Mouse (Mus musculus): ENCODE measurements around the gene Rbm20. TPM values are rescaled to one million over a fixed set of nuclear protein-coding genes. Genes with fewer than 3 reads are reported as not detected.
A peak's percentile ranks its signal among the peaks of the same experiment; 100 is the strongest.

The Rbm20 gene
- polyA plus RNA-seq, 1 experiment from 2014 or later = 2.5 TPM

GRCm38 (mm10) chr19:53788621-53789331 lies 111.7 kb downstream of the Rbm20 start:
- H3K4me3 ChIP-seq = no peak overlapping the region
- peaks cover 16% of the 10 kb centered on the region; the same call in 1 of the 2 replicates for H3K4me1 ChIP-seq
- no peaks in the 10 kb centered on the region for H3K9me3 ChIP-seq
- H3K4me2 ChIP-seq = no peak overlapping the region
- H3K27ac ChIP-seq = no peak overlapping the region
- no peaks in the 10 kb centered on the region for H3K36me3 ChIP-seq
- no peaks in the 10 kb centered on the region; the same call in 1 of the 2 replicates for H3K27me3 ChIP-seq
- 64% methylated on average over 14 of the region's 14 CpGs for WGBS
- H3K9ac ChIP-seq = no peak overlapping the region
- no peak for ATAC-seq (ENCODE audit: borderline replicate concordance, extremely low read depth, low FRiP score, low TSS enrichment)

DNA sequence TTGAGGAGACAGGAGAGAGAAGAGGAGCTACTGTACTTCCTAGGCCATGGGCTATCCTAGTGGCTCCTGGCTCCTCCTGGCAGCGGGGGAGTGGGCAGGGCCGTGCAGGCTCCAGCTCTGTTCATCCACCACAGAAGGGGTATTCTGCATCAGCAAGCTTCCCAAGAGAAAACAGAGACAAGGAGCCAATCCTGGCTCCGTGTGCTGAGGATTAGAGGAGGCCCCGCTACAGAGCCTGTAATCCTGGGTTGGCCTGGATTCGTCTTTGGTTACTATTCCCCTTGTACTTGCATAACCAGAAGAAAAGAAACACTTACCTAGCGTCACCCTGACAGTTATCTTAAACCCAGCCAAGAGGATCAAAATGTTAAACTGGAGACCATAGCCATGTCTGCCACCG lies 112.5 kb downstream of the Rbm20 start:
- H3K36me3 ChIP-seq = no peaks in the 10 kb centered on the region
- peaks cover 16% of the 10 kb centered on the region; the same call in 1 of the 2 replicates for H3K4me1 ChIP-seq
- ATAC-seq (ENCODE audit: borderline replicate concordance, extremely low read depth, low FRiP score, low TSS enrichment) = no peak
- no peak overlapping the region for H3K4me3 ChIP-seq
- no peak overlapping the region for H3K9ac ChIP-seq
- no peak overlapping the region for H3K27ac ChIP-seq
- WGBS = 75% methylated on average over 7 of the region's 7 CpGs
- H3K4me2 ChIP-seq = no peak overlapping the region
- H3K9me3 ChIP-seq = no peaks in the 10 kb centered on the region
- H3K27me3 ChIP-seq = no peaks in the 10 kb centered on the region; the same call in 1 of the 2 replicates

DNA sequence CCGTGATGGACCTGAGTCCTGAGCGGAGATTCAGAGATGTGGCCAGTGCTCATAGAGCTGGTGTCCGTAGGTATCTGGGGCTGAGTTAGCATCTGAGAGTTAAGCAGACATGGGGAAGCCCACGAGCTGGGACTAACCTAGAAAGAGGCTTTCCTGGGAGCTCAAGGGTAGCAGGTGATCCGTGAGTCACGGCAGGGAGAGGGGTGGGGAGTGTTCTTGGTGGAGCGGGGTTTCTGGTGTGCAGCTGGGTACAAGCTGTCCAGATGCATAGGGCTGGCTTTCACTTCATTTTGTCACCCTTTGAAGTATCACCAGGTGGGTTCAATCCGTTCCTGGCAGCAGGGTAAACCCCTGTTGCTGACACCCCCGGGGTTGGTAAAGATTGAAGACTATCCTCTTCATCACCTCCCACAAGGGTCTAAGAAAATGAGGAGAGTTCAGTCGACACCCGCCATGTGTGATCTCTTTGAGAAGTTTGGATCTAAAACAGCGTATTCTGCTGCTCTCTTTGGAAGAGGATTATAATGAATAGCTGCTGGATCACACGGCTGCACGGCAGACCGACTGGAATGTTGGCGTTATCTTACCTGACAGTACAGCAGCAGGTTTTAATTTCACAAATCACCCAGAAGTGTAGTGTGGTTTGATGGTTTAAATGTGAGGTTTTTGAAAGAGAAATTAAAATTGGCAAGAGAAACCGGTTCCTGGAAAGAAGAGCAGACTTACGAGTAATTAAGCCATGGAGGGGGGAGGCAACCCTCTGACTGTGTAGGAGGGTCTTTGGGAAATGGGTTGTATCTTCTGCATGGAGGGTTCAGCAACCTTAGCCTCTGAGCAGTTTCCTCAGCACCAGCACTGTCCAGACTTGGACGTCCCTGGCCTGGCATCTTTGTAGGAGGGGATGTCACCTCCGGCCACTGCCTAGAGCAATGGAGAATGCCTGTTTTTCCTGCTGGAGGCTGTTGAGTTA lies 114.9 kb downstream of the Rbm20 start:
- Histone ChIP-seq H3K9me3 (no peaks in the 10 kb centered on the region), H3K4me3 (no peak overlapping the region), H3K4me1 (peaks cover 14% of the 10 kb centered on the region; the same call in 1 of the 2 replicates), H3K4me2 (peak overlapping the region; percentile 14), H3K9ac (no peak overlapping the region), H3K27ac (no peak overlapping the region), H3K27me3 (no peaks in the 10 kb centered on the region; the same call in 1 of the 2 replicates), H3K36me3 (no peaks in the 10 kb centered on the region)
- WGBS = 44% methylated on average over 20 of the region's 20 CpGs
- no peak for ATAC-seq (ENCODE audit: borderline replicate concordance, extremely low read depth, low FRiP score, low TSS enrichment)

DNA sequence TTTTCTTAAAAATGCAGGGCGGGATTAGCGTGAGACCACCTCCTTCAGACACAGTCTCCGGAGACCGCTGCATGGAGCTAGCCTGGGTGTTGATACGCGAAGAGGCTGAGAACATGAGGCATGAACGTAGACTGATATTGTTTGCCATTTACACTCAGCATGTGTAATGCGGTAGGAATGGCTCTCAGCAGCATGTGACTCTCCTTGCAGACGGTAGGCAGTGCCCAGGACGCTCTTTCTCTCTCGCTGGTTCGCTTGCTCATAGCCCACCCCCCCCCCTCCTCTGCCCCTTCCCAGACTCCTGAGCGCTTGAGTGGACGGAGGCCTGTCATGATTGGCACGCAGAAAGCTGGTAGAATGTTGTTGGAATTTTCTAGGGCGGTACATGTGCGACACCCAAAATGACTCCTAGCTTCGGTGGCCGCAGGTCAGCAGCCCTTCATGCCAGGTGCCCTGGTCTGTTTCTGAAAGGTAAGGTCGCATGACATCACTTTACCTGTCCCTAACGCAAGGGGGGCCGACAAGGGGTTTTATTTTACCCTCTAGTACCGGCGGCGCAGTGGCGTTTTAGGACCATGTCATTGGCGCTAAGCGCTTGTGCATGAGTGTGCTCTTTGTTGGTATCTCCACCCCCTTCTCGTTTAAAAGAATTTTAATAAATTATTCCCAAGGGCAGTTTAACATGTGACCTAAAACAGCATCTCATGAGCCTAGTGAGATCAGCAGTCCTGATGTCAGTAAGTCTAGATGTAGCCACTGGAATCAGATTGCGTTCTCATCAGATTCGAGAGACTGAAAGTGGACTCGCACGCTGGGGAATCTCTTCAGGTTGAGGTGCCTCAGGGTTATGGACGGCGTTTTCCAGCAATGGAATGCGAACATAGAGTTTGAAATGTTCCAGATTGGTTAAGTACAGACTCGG lies 116.1 kb downstream of the Rbm20 start:
- Histone ChIP-seq H3K4me3 (no peak overlapping the region), H3K4me2 (no peak overlapping the region), H3K27ac (no peak overlapping the region), H3K36me3 (no peaks in the 10 kb centered on the region), H3K27me3 (no peaks in the 10 kb centered on the region; the same call in 1 of the 2 replicates), H3K9me3 (no peaks in the 10 kb centered on the region), H3K9ac (no peak overlapping the region), H3K4me1 (peaks cover 14% of the 10 kb centered on the region; the same call in 1 of the 2 replicates)
- WGBS = 78% methylated on average over 37 of the region's 37 CpGs
- no peak for ATAC-seq (ENCODE audit: borderline replicate concordance, extremely low read depth, low FRiP score, low TSS enrichment)

DNA sequence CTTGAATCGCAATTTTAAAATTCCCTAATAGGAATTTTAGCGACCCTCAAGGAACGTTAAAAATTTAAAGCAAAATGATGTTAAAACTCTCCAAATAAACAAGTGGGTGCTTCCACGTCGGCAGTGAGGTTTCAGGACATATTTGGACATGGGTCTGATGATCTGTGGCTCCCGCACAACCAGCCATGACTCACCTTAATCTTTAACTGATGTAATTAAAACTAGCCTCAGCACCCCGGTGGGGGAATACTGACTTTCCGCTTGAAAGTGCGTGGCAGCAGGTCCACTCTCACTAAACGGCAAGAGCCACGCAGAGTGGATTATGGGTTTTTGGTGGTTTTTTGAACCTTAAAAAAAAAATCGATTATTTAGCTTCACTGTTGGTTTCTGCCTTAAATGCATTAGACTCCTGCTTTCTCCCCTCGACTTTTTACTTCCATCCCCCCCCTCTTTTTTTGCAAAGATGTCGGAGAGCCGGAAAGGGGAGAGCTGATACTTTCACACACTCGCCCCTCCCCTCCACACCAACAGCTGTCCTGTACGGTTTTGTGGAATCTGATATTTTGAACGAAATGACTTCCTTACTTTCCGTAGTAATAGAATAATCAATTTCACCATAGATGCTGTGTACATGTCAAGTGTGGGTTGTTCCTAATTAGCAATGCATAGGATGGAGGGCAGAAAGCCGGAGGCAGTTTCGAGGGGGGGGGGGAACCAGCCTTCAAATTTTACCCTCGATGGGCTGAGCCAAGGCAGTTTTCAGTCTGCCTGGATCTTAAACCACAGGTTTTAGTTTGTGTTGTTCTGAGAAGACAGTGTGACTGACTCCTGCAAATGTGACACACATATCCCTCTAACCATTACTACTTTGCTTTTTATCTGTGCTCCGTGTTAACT lies 117.1 kb downstream of the Rbm20 start:
- 75% methylated on average over 23 of the region's 23 CpGs for WGBS
- H3K4me2 ChIP-seq = no peak overlapping the region
- H3K9me3 ChIP-seq = no peaks in the 10 kb centered on the region
- no peaks in the 10 kb centered on the region for H3K36me3 ChIP-seq
- no peak overlapping the region for H3K9ac ChIP-seq
- no peak overlapping the region for H3K27ac ChIP-seq
- ATAC-seq (ENCODE audit: borderline replicate concordance, extremely low read depth, low FRiP score, low TSS enrichment) = no peak
- no peaks in the 10 kb centered on the region; the same call in 1 of the 2 replicates for H3K27me3 ChIP-seq
- peaks cover 14% of the 10 kb centered on the region; the same call in 1 of the 2 replicates for H3K4me1 ChIP-seq
- no peak overlapping the region for H3K4me3 ChIP-seq

- no peak overlapping the region for H3K4me3 ChIP-seq
- no peak overlapping the region for H3K9ac ChIP-seq
- no peaks in the 10 kb centered on the region for H3K9me3 ChIP-seq
- no peak overlapping the region for H3K4me2 ChIP-seq
- peaks cover 14% of the 10 kb centered on the region; the same call in 1 of the 2 replicates for H3K4me1 ChIP-seq
- 51% methylated on average over 4 of the region's 4 CpGs for WGBS
- ATAC-seq (ENCODE audit: borderline replicate concordance, extremely low read depth, low FRiP score, low TSS enrichment) = no peak
- H3K36me3 ChIP-seq = no peaks in the 10 kb centered on the region
- H3K27ac ChIP-seq = no peak overlapping the region
- no peaks in the 10 kb centered on the region; the same call in 1 of the 2 replicates for H3K27me3 ChIP-seq
These were observed 117.9 kb downstream of the Rbm20 start for GRCm38 (mm10) chr19:53794996-53795395.

GRCm38 (mm10) chr19:53796020-53796419 lies 118.9 kb downstream of the Rbm20 start:
- H3K9me3 ChIP-seq = no peaks in the 10 kb centered on the region
- no peak overlapping the region for H3K9ac ChIP-seq
- 67% methylated on average over 5 of the region's 5 CpGs for WGBS
- peaks cover 14% of the 10 kb centered on the region; the same call in 1 of the 2 replicates for H3K4me1 ChIP-seq
- ATAC-seq (ENCODE audit: borderline replicate concordance, extremely low read depth, low FRiP score, low TSS enrichment) = no peak
- H3K36me3 ChIP-seq = no peaks in the 10 kb centered on the region
- H3K27me3 ChIP-seq = no peaks in the 10 kb centered on the region; the same call in 1 of the 2 replicates
- H3K4me3 ChIP-seq = no peak overlapping the region
- no peak overlapping the region for H3K4me2 ChIP-seq
- no peak overlapping the region for H3K27ac ChIP-seq

GRCm38 (mm10) chr19:53797770-53798169 lies 120.7 kb downstream of the Rbm20 start:
- Histone ChIP-seq H3K36me3 (no peaks in the 10 kb centered on the region), H3K27me3 (no peaks in the 10 kb centered on the region), H3K4me2 (no peak overlapping the region), H3K9me3 (no peaks in the 10 kb centered on the region), H3K4me1 (peaks cover 10% of the 10 kb centered on the region; the same call in 1 of the 2 replicates), H3K9ac (no peak overlapping the region), H3K4me3 (no peak overlapping the region), H3K27ac (no peak overlapping the region)
- WGBS = 53% methylated on average over 10 of the region's 10 CpGs
- ATAC-seq (ENCODE audit: borderline replicate concordance, extremely low read depth, low FRiP score, low TSS enrichment) = no peak

GRCm38 (mm10) chr19:53799885-53800284 lies 122.8 kb downstream of the Rbm20 start:
- WGBS = 65% methylated on average over 11 of the region's 11 CpGs
- no peak overlapping the region for H3K9ac ChIP-seq
- H3K27me3 ChIP-seq = no peaks in the 10 kb centered on the region
- ATAC-seq (ENCODE audit: borderline replicate concordance, extremely low read depth, low FRiP score, low TSS enrichment) = no peak
- H3K9me3 ChIP-seq = no peaks in the 10 kb centered on the region
- H3K4me1 ChIP-seq = 0 out of 2 replicates have a peak, but pooled peaks cover 8% of the 10 kb centered on the region
- no peak overlapping the region for H3K4me2 ChIP-seq
- no peak overlapping the region for H3K27ac ChIP-seq
- H3K4me3 ChIP-seq = no peak overlapping the region
- no peaks in the 10 kb centered on the region for H3K36me3 ChIP-seq

GRCm38 (mm10) chr19:53800365-53800999 lies 123.4 kb downstream of the Rbm20 start:
- Histone ChIP-seq H3K4me1 (0 out of 2 replicates have a peak, but pooled peaks cover 8% of the 10 kb centered on the region), H3K9me3 (no peaks in the 10 kb centered on the region), H3K27ac (no peak overlapping the region), H3K9ac (no peak overlapping the region), H3K36me3 (no peaks in the 10 kb centered on the region), H3K27me3 (no peaks in the 10 kb centered on the region), H3K4me2 (no peak overlapping the region), H3K4me3 (no peak overlapping the region)
- 76% methylated on average over 15 of the region's 15 CpGs for WGBS
- ATAC-seq (ENCODE audit: borderline replicate concordance, extremely low read depth, low FRiP score, low TSS enrichment) = no peak

All from lung, embryonic 15.5 days (tissue).